Mouse (Mus musculus) spleen, postnatal 36 days (tissue): ENCODE measurements around the gene Ccl4.

Experiments used
- DNase-seq, 2 experiments: peaks; one replicate each; pipeline ENCODE4 v3.0.0; 2022; ENCODE audit warnings: low spot score in 2 of 2, mixed read lengths in 1 of 2

Ccl4 gene

DNA sequence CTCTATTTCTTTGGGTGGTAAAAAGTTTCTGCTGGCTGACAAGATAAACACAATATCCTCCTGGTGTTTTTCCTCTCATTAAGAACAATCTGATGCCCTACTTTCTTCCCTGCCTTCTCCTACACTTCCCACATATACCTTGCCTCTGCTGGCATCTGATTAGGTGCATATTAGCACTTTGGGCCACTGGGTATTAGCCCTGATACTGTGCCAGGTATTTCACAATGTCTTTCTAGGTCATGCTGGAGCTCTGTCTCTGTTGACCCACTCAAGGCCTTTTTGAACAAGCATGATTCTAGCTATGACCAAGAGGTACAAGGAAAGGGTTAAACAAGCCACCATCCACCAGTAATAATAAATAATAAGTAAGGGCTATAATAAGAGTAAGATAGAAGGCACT lies 9.4 kb downstream of the Ccl4 start:
- no peak for DNase-seq

DNA sequence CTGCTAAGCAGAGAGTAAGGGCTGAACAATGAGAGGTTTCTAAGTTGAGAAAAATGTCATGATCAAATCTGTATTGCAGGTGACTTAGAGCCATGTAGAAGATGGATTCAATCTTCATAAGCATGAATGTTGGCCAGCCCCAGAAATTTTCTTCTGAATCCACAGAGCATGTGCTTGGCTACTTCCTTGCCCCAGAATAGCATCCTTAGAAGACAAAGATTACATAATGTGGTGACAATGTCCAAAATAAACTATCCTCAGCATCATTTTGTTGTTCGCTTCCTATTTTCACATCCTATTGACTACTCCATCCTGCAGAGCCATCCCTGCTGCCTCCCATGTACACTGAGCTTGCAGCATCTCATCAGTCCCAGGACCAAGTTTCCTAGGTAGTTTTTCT lies 13.3 kb downstream of the Ccl4 start:
- no peak for DNase-seq

DNA sequence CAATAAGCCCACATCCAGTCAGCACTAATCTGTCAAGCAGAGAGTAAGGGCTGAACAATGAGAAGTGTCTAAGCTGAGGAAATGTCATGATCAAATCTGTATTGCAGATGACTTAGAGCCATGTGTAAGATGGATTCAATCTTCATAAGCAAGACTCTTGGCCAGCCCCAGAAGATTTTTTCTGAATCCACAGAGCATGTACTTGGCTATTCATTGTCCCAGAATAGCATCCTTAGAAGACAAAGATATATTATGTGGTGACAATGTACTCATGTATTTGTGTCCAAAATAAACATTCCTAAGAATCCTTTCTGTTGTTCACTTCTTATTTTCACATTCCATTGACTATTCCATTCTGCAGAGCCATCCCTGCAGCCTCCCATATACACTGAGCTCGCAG lies 27.5 kb downstream of the Ccl4 start:
- DNase-seq, result no peak

DNA sequence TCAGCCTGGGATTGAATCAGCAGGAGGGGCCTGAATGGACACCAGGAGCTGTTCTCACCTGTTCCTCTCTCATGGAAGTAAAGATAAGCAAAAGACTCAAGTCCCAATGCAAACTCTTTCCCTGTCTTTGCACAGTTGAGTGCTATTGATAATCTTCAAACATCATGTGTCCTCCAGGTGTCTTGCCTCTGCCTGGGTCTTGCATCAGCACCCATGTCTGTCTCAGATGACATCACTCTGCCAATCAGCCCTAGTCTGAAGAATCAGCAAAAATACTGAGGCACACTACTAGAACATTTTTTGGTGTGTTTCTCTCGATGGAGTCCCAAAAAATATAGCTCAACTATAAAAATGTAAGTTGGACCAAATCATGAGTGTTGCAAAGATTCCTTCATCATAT lies 29.6 kb downstream of the Ccl4 start:
- DNase-seq, result no peak

DNA sequence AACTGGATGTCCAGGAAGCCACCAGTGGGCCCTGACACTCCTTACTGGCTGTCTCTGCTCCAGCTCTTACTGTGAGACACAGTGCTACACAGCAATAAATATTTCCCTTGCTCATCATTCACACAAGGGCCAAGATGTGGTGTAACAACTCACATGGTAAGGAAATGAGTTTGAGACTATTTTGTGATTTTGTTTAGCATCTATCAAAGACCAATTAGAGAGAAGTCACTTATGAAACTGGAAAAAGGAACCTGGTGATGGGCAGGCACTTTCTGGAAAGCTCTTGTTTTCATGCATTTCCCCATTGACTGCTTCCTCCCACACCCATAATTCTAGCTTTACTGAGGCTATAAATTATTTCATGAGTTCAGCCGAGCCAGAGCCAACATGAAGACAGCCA lies 41.3 kb downstream of the Ccl4 start, which contains the start of gene Wfdc17:
TSS of gene Wfdc17 (plus strand) at position 287 of the 400 bp plus-strand sequence.
- peak in 1 of 2 experiments; percentile 6 for DNase-seq

DNA sequence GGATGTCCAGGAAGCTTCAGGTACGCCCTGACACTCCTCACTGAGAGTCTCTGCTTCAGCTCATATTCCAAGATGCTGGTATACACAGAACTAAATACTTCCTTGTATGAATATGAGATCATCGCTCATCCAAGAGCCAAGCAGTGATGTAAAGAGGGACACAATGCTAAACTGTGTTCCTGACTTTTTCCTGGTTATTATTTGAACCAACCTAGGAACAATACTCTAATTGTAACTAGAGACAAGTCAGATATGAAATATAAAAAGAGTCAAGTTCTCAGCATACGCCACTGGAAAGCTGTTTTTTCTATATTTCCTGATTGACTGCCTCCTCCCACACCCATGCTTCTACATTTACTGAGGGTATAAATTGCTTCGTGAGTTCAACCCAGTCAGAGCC lies 46.3 kb downstream of the Ccl4 start, which contains the start of gene Wfdc18:
TSS of gene Wfdc18 (plus strand) at position 301 of the 400 bp plus-strand sequence.
- DNase-seq, result no peak

GRCm38 (mm10) chr11:83709683-83710082 lies 47.3 kb downstream of the Ccl4 start:
- no peak for DNase-seq

DNA sequence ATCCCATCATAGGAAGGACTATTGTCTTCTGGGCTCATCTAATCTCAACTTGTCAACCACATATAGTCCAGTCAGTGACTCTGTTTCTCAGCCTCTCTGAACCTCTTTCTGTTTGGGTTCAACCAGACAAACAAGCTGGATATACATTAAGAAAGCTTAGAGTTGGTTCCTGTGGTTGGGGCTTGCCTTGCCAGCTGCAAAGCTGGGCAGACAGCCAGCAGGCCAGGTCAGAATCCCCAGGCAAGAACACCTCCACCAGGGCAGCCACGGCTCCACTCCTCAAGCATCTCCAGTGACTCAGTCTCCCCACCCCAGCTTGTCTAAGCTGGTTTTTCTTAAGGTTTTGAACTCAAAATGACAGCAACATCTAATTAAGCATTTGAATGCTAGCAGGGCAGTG lies 50.3 kb downstream of the Ccl4 start:
- no peak for DNase-seq

- DNase-seq, result no peak
These were observed 51.5 kb downstream of the Ccl4 start for GRCm38 (mm10) chr11:83713925-83714324.
